Mouse (Mus musculus) left cerebral cortex, postnatal 36 days (tissue): Measurements from ENCODE around the gene Spry2. TPM values are rescaled to one million over a fixed set of nuclear protein-coding genes. Genes with fewer than 3 reads are reported as not detected.

Experiments used
- DNase-seq, 2 experiments: peaks; one replicate each; pipeline ENCODE4 v3.0.0; 2021 to 2022; ENCODE audit warnings: low spot score in 2 of 2, mixed read lengths in 1 of 2
- intact Hi-C: fragments of 180-260 bp; cut with DNase I; formaldehyde crosslinking; loops from one replicate; pipeline ENCODE4 v1.15.1; 2025
- total RNA-seq, 2 experiments: library from RNA; stranded (reverse); gene quantifications; 2 replicates each; pipeline ENCODE4 v1.2.3; 2021

The Spry2 gene
- total RNA-seq, 2 experiments from 2014 or later = 92.0 to 97.1 TPM

DNA sequence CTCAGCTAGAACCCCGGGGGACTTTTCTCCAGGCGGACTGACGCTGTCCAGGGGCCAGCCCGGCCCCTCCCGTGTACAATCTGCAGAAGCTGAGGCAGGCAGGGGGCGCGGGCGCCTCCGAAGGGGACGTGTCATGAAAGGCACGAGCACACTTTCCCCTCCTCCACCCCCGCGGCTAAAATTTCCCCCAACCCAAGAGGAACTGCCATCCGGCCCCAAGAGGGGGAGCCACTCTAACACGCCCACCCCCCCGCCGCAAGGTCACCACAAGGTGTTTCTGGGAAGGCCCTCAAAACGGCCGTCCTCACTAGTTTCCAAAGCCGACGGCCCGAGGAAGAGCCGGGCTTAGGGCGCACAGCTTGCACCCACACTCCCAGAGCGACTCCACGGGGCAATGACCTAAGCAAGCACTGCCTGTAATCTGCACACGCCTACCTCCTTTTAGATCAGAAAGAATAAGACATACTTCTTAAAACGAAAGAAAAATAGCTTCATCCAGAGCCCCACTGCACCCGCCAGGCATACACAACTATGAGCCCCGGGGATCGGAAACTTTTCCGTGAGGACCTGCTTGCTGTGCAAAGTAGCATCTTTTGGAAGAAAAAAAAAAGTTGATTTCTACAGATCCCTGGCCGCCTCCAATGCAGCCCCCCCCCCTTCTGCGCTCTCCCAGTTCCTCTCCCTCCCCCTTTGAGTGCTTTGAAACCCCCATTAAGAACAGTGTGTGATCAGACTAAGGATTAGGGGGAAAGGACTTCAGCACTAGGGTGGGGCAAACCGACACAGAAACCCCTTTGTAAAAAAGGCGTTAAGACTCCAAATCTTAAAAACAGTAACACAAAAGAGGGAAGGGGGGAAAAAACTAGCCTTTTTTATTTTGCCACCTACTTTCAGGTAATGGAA lies 1.4 kb downstream of the Spry2 start:
- peak; percentile 52 to 71 for DNase-seq
- intact Hi-C loops = loop anchor here (5.0 kb wide), 7 partner anchors 113 to 612 kb away; no protein-coding TSS in a partner anchor

DNA sequence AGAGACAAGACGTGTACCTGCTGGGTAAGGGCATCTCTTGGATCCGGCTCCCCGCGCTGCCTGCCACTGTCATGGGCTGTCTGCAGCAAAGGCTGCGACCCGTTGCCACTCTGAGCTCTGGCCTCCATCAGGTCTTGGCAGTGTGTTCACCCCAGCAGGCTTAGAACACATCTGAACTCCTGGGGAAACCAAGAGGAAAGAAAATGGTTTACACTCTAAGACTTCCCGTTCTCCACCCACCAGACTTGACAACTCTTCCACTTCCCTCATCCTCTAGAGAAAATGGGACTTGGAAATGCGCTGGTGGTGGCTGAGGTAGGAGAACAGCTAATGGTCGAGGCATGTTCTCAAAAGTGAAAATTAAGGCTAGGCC lies 3.0 kb downstream of the Spry2 start:
- DNase-seq = peak; percentile 48 to 56
- intact Hi-C loops = loop anchor here (5.0 kb wide), 1 partner anchor 111 kb away; no protein-coding TSS in a partner anchor

DNA sequence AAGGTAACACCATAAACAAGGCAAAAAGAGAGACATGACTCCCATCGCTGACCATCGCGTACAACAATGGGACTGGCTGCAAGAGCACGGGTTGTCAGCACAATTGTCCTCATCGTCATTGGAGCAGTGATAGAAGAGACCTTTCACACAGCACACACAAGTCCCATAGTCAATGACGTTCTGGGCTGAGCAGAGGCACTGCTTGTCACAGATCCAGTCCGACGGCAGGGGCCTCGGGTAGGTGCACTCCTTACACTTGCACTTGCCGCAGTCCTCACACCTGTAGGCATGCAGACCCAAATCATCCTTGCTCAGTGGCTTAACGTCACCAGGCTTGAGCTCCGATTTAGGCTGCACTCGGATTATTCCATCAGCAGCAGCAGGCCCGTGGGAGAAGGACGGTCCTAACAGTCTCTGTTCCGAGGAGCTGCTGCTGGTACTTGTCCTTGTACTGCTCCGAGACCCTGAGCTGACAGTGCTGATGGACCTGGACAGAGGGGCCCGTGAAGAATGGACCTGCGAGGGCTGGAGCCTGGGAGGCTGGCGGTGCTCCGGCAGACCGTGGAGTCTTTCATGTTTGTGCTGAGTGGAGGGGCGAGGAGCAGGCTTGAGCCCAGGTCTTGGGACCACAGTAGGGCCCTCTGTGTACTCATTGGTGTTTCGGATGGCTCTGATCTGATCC lies 3.5 kb downstream of the Spry2 start:
- DNase-seq = peak; percentile 45 to 60
- intact Hi-C loops = loop anchor here (5.0 kb wide), 1 partner anchor 111 kb away; no protein-coding TSS in a partner anchor

DNA sequence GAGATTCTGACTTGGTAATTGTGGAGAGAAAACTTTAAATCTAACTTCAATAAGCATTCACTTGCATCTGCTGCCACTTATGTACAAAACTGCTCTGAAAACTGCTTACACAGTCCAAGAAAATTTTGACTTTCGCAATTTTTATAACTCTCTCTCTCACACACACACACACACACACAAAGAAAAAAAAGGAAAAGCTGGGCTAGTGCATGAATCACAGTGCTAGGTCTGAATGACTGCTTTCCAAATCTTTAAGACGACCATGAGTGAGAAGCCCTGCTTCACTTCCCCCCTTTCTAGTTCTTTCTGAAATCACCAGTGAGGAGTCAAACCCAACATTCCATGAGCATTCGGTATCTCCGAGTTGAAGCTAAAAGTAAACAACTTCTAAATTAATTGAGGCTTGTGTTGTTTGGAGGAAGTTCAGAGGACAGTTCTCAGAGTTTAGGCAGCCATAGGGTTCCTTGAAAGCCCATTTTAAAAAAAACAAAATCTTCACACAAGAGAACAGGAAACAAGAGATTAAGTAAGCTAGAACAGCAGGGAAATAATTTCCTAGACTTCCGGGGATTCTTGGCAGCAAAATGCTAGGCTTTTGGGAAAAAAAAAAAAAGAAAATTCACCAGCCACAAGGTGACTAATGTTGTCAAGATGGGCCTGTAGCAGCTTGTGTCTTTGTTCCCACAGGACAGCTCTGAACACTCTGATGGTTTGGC lies 5.9 kb downstream of the Spry2 start:
- DNase-seq = no peak
- intact Hi-C loops = loop anchor here (5.0 kb wide), 1 partner anchor 108 kb away; no protein-coding TSS in a partner anchor

DNA sequence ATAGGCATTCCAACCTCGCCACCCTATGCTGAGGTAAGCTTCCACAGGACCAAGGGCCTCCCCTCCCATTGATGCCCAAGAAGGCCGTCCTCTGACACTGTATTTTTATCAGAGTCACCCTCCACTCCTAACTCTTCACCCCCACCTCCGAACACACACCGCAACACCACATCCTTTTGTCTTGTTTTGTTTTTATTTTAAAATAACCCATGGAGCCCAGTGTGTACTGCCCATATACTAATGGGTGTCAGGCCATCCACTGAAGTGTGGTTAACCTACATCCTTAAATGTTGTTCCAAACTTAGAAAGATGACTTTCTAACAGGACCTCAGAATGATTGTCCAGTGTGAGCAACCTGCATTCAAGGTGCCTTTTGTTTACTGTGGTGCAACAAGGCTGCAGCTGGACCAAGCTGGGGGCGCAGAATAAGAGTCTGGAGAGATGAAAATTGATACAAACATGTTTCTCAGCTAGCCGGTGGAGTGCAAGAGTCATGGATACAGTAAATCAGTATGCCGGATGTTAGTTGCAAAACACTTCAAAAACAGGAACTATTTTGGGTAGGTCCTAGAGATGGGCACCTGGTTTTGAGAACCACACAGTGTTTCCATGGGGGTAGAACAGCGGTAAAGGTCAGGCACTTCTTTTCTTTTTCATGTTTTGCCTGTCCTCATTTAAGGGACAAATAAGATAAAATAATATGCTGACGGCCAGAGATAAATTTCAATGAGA lies 9.8 kb downstream of the Spry2 start:
- intact Hi-C loops = no loop called here
- no peak for DNase-seq

DNA sequence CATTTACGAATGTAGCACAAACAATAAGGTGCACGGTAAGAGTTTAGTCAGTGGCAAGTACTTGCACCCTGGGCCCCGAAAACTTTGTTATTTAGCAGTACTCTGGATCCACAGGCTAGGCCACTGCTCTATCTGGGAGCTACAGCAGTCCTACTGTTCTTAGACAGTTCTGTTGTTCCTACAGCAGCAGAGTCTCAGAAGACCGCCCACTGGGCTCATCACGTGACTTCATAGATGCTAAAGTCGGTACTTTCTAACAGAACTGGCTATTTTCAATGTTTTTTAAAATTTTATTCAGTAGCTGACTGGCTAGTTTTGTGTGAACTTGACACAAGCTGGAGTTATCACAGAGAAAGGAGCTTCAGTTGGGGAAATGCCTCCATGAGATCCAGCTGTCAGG lies 11.4 kb downstream of the Spry2 start:
- DNase-seq = no peak

DNA sequence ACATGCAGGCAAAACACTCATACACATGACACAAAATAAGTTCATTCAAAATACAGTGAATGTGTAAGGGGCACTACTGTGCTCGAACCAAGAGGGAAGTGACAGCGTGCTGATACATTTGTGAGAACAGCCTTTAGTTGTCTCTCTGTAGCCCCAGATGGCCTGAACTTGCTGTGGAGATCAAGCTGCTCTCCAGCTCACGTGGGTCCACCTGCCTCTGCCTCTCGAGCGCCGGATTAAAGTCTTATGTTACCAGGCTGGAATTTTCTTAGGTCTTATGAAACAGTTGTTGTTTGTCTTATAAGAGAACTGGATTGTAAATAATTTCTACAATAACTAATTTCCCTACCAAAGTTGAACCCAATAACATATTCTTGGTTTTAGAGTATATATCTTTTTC lies 13.4 kb downstream of the Spry2 start:
- DNase-seq = no peak
- intact Hi-C loops = no loop called here

More for the DNA sequence above, 11.4 kb downstream of the Spry2 start:
- intact Hi-C loops = no loop called here

DNA sequence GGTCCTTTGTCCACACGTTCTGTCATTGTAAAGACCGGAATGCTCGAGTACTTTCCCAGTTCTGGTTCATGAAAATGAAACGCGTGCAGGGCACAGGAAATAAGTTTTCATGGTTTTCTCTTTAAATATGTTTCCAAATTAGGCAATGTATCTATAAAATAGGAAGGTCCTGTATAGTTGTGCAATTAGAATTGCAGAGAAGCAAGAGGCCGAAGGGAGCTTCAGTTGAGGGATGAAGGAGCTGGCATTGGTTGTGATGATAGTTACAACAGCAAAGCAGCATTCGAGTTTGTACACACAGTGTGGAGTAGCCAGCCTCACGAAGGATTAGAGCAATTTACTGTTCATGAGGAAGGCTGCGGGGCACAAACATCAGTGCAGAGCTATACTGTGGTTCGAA lies 18.3 kb downstream of the Spry2 start:
- intact Hi-C loops = no loop called here
- no peak for DNase-seq

DNA sequence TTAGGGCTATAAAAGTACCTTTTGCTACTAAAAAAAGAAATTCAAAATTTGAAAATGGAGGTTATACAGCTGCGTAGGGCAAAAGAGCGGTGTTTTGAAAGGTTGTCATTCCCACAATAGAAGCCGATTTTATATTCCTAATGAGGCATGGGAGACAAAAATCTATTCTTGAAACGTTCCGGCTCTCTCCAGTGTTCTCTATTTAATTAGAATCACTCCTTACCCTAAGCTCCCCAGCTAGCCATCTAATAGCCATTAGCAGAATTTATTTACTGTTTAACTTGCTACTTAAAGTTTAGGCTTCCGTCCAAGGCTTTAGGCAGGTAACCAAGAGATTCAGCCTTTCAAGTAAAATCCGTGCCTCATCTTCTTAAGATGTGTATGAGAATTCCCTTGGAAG lies 20.2 kb downstream of the Spry2 start:
- intact Hi-C loops = no loop called here
- no peak for DNase-seq

DNA sequence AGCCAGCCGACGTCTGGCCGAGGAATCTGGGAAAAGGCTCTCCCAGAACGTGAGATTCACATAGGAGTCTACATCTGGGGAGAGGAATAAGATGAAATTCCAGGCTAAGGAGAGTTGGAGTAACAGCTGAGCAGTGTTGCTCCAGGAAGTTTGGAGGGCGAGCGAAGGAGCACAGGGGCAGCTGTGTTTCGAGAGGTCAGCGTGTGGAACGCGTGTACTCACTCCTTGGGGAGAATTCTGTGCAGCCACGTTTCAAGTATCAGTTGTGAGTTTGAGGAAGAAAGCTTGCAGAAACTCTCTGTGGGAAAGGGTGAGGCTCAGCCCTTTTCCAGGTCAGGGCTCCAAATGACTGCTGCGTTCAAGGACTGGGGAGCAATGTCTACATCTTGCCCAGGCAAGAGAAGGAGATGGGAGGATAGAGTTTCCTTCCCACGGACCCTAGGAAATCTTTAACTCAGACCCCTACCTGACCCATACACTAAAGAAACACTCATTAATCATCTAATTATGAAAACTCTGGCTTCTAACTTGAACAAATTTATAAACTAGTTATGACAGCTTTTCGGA lies 26.2 kb downstream of the Spry2 start:
- intact Hi-C loops = no loop called here

DNA sequence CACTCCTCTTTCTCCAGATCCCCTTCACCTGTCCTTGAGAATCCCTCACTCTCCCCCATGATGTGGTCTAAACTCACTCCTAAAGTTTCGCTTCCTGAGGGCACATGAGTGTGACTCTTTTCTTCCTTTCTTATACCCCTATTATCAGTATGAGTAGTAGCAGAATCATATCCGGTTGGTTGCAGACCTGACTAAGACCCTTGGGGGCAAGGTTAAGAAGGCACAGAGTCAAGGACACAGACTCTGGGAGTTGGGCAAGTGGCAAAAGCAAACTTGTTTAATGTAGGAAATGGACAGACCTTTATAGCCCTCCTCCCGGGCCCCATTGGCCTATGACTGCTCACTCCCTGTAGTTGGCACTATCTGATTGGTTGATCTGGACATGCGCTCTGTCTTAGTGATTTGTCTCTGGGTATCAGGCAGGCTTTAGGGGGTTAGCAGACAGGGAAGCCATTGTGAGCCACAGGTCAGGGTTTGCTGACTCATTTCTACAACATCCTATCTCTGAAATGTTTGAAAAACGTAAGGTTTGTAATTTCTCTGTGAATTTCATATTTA lies 31.2 kb downstream of the Spry2 start:
- intact Hi-C loops = no loop called here

More for the DNA sequence above, 26.2 kb downstream of the Spry2 start:
- no peak for DNase-seq

DNA sequence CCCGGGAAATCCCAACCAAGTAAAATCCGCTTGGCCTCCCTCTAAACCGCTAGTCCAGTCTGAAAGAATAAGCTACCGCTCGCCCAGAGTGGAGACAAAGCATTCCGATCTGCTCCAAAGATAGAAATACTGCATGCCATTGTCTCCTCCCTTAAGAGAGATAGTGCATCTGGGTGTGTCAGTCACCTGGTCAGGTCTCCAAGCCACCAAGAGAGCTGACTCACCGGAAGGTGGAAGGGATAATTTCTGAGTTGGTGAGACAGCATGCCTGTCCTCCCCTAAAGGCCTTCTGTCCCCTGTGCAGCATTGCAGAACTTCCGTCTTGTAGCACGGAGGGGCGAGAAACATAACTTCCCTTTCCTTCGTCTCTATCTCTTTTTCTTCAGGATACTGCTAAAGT lies 34.4 kb downstream of the Spry2 start:
- DNase-seq = no peak
- intact Hi-C loops = no loop called here

More for the DNA sequence above, 31.2 kb downstream of the Spry2 start:
- DNase-seq = no peak

DNA sequence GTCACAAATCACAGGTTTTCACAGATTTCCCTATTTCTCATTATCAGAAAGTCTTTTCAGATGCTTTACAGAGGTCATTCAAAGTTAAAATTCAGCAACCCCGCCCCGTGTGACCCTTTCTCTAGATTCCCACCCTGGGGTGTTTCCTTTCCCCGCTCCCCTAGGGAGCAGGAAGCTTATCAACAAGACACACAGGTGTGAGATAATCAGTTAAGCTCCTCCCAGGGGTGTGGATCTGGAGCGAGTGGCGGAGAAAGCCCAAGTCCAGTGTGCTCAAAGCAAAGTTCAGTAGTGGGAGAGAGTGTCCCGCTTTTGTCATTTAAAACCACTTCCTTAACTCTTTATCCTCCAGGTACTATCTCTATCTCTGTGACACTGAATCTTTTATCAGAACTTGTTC lies 35.7 kb downstream of the Spry2 start:
- intact Hi-C loops = no loop called here
- no peak for DNase-seq

DNA sequence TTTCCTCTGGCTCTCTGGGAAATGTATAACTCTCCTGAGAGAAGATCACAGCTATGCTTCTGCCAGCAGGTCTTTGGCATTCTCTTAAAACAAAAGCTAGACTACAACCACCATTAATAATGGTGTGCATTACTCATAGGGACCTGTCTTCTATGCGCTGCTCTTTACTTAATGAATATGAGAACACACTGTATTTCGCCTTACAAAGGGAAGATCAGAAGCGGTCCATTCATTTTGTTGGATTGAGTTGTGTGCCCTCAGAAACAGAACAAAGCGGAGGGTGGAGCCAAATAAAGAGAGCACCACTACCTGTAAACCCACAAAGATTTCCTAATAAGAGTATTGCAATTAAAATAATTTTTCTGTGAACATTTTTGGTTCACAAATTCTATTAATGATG lies 36.3 kb downstream of the Spry2 start:
- intact Hi-C loops = no loop called here
- no peak for DNase-seq

DNA sequence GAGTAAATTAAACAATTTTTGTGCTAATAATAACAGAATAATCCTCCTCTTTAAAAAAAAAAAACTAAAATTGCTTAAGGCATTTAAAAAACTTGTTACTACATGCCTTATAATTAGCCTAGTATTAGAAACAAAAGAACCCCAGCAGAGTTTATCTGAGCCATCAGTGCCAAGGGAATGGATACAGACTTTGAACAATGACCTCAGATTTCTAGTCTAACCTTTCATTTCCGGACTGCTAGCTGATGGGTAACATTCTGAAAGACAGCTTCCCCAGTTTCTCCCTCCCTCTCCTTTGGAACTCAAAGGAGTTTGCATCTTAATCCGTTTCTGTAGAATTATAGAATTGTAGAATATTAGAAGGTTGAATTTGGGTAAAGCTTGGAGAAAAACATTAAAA lies 36.7 kb downstream of the Spry2 start:
- no peak for DNase-seq
- intact Hi-C loops = no loop called here

DNA sequence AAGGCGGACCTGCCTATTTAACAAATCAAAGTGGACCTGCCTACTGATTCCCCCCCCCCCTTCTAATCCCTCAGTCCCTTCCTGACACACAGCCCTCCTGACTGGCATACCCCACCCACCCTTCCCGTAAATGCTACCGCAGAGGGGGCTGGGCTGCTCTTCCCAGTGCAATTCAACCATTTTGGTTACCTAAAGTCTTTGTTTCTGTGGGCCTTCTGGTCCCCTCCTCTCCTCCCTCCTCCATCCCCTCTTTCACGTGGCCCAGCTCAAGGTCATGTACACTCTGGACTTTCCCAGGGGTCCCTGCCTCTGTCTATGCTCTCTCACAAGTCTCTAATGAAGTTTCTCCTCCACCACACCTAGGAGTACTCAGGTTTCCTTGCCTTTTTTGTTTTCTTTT lies 37.3 kb downstream of the Spry2 start:
- intact Hi-C loops = no loop called here
- no peak for DNase-seq

DNA sequence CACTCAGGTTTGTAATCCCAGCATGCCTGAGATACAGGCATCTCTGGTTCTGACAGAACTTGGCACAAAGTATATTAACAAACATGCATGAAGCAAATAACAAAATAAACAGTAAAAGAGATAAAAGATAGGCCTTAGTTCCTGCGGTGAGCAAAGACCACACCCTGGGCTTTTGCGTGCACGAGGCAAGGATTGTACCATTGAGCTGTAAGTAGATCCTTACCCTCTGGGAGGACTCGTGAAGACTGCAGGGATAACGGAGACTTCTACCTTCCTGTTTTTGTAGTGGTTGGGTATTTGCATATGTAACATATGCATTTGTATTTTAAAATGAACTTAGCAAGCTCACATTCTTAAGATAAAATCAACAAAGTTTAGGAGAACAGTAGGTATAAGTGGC lies 37.7 kb downstream of the Spry2 start:
- no peak for DNase-seq
- intact Hi-C loops = no loop called here

DNA sequence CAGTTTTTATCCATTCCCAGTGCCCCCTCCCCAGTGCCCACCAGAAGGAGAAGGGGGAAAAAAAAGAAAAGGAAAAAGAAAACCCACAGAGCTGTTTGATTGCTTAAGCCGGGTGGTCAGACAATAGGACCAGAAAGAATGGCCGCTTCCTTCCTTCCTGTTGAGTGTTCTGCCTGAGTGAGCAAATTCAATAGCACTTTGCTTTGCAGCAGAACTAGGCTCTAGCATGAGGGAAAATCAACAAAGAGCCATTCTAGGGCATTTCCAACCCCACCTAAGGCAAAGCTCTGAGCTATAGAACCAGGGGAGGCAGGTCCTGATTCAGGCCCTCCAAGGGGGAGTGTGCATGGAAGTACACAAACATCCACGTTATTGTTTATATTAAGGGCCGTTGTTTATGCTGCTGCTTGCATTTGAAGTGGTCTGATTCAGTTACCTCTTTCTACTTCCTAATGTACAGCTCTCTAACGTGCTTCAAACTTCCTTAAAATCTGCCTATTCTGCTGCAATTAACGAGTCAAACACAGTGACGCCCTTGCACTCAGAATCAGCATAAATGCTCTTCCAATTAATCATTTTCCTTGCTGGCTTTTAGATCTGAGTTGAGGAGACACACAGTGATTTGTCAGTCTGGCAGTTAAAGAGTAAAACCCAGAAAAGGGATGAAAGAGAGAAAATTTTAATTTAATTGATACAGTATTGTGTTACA lies 45.1 kb downstream of the Spry2 start:
- intact Hi-C loops = no loop called here
- no peak for DNase-seq
